Mouse (Mus musculus): ENCODE measurements at regions not wholly inside any gene's neighbourhood (a gene's known extent, or its start where the extent isn't known, plus 50 kb on each side); places are given as distances from the start of the nearest gene placed in this dataset.

DNA sequence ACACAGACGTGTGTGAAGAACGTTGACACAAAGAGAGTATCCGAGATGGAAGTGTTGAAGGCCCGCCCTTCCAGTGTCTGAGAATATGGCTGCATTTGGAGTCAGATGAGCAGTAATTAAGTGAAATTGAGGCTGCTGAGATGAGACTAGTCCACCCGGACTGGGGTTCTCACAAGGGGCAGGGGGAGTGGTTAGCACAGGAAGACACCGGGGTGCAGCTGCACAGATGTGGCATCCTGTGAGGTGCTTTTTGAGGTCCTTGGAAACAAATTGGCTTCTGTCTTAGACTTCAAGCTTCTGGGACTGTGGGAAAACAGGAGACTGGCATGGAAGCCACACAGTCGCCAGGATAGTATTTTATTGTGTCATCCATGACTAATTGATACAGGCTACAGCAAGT is 320.0 kb upstream of the Gm5148 start:
- TF ChIP-seq POLR2A (IDR thresholded peaks at IDR 0.05; ENCODE audit: extremely low read depth, insufficient read depth, low read length) (no peak), CTCF (IDR thresholded peaks at IDR 0.05; ENCODE audit: low read depth, low read length) (no peak)
- no peak for DNase-seq (ENCODE audit: extremely low read depth, low read depth, low spot score)
- Histone ChIP-seq H3K79me2 (ENCODE audit: control insufficient read depth, insufficient read depth, low read length) (no peaks in the 10 kb centered on the region), H3K27me3 (ENCODE audit: control insufficient read depth, insufficient read depth, low read length) (no peaks in the 10 kb centered on the region), H3K27ac (replicated peaks; ENCODE audit: insufficient read depth, low read depth, low read length) (no peak overlapping the region), H3K9ac (ENCODE audit: low read depth, low read length) (no peak overlapping the region), H3K4me1 (ENCODE audit: control insufficient read depth, insufficient read depth, low read length) (no peaks in the 10 kb centered on the region), H3K4me3 (ENCODE audit: insufficient read depth, low read depth, low read length) (no peak overlapping the region), H3K36me3 (ENCODE audit: control insufficient read depth, insufficient read depth, low read length) (no peaks in the 10 kb centered on the region)
- 91% methylated on average over 7 of the region's 7 CpGs for WGBS

DNA sequence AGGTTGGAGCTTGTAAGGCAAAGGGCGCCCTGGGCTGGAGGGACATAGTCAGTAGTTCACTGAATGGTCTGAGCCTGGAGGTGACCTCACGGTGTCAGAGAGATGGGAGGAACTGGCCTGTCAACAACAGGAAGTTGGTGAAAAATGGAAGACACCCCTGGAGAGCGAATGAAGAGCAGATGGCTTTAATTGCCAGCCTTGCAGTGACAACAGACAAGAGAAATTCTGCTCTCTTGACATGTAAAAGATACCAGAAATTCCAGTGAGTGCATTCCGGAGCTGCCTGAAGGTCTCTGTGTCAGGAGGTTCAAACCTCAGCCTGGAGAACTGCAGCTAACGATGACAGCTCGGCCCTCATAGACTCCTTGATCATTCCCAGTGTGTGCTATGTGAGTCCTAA is 318.3 kb upstream of the Gm5148 start:
- peak; percentile 23 for DNase-seq (ENCODE audit: extremely low read depth, low read depth, low spot score)
- TF ChIP-seq POLR2A (IDR thresholded peaks at IDR 0.05; ENCODE audit: extremely low read depth, insufficient read depth, low read length): no peak
- TF ChIP-seq CTCF (IDR thresholded peaks at IDR 0.05; ENCODE audit: low read depth, low read length): no peak
- Histone ChIP-seq H3K27me3 (ENCODE audit: control insufficient read depth, insufficient read depth, low read length) (no peaks in the 10 kb centered on the region), H3K36me3 (ENCODE audit: control insufficient read depth, insufficient read depth, low read length) (no peaks in the 10 kb centered on the region), H3K4me3 (ENCODE audit: insufficient read depth, low read depth, low read length) (no peak overlapping the region), H3K79me2 (ENCODE audit: control insufficient read depth, insufficient read depth, low read length) (no peaks in the 10 kb centered on the region), H3K9ac (ENCODE audit: low read depth, low read length) (no peak overlapping the region), H3K27ac (replicated peaks; ENCODE audit: insufficient read depth, low read depth, low read length) (no peak overlapping the region), H3K4me1 (ENCODE audit: control insufficient read depth, insufficient read depth, low read length) (no peaks in the 10 kb centered on the region)
- WGBS: 82% methylated on average over 6 of the region's 6 CpGs

DNA sequence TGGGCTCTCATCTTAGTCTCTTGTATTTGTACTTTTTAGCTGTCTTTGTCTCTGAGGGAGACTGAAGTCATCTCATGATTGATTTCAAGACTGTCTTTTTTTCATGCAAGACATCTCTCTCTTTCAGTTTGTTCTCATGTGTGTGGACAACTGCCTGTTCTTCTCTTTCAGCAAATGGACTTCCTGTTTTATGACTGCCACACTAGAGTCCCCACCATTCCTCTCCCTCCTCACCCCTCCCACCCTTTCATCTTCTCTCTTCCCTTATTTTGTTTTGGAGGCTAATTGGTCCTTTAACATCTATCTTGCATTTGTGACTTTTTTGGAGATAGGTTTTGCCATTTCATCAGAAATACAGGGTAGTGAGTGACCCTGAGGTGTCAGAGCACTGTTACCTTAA is 311.8 kb upstream of the Gm5148 start:
- H3K4me3 ChIP-seq (ENCODE audit: insufficient read depth, low read depth, low read length): no peak overlapping the region
- TF ChIP-seq POLR2A (IDR thresholded peaks at IDR 0.05; ENCODE audit: extremely low read depth, insufficient read depth, low read length) (no peak), CTCF (IDR thresholded peaks at IDR 0.05; ENCODE audit: low read depth, low read length) (no peak)
- no peak for DNase-seq (ENCODE audit: extremely low read depth, low read depth, low spot score)
- H3K27me3 ChIP-seq (ENCODE audit: control insufficient read depth, insufficient read depth, low read length): no peaks in the 10 kb centered on the region
- no peaks in the 10 kb centered on the region for H3K36me3 ChIP-seq (ENCODE audit: control insufficient read depth, insufficient read depth, low read length)
- H3K27ac ChIP-seq (replicated peaks; ENCODE audit: insufficient read depth, low read depth, low read length): no peak overlapping the region
- H3K4me1 ChIP-seq (ENCODE audit: control insufficient read depth, insufficient read depth, low read length): no peaks in the 10 kb centered on the region
- no peak overlapping the region for H3K9ac ChIP-seq (ENCODE audit: low read depth, low read length)
- no peaks in the 10 kb centered on the region for H3K79me2 ChIP-seq (ENCODE audit: control insufficient read depth, insufficient read depth, low read length)

DNA sequence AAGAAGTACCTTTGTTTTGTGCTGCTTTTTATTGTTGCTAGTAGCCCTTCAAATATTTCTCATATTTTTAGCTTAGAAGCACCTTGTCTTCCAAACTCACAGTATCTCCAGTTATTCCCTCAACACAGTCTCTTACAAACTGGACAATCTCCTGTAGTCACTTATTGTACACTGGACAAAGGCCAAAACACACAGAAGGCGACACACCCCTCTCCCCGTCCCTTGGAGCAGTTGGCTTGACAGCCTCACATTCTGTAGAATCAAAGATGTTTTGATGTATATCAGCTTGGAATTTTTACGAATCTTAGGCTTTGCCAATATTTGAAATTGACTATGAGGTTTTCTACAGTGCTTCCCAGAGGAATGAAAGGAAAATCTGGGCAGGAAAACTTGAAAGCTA is 309.8 kb upstream of the Gm5148 start:
- DNase-seq (ENCODE audit: extremely low read depth, low read depth, low spot score): no peak
- Histone ChIP-seq H3K79me2 (ENCODE audit: control insufficient read depth, insufficient read depth, low read length) (no peaks in the 10 kb centered on the region), H3K4me1 (ENCODE audit: control insufficient read depth, insufficient read depth, low read length) (no peaks in the 10 kb centered on the region), H3K27me3 (ENCODE audit: control insufficient read depth, insufficient read depth, low read length) (no peaks in the 10 kb centered on the region), H3K4me3 (ENCODE audit: insufficient read depth, low read depth, low read length) (no peak overlapping the region), H3K27ac (replicated peaks; ENCODE audit: insufficient read depth, low read depth, low read length) (no peak overlapping the region), H3K36me3 (ENCODE audit: control insufficient read depth, insufficient read depth, low read length) (no peaks in the 10 kb centered on the region), H3K9ac (ENCODE audit: low read depth, low read length) (no peak overlapping the region)
- no peak for TF ChIP-seq POLR2A (IDR thresholded peaks at IDR 0.05; ENCODE audit: extremely low read depth, insufficient read depth, low read length)
- no peak for TF ChIP-seq CTCF (IDR thresholded peaks at IDR 0.05; ENCODE audit: low read depth, low read length)
- 56% methylated on average over 3 of the region's 3 CpGs for whole genome bisulfite sequencing

DNA sequence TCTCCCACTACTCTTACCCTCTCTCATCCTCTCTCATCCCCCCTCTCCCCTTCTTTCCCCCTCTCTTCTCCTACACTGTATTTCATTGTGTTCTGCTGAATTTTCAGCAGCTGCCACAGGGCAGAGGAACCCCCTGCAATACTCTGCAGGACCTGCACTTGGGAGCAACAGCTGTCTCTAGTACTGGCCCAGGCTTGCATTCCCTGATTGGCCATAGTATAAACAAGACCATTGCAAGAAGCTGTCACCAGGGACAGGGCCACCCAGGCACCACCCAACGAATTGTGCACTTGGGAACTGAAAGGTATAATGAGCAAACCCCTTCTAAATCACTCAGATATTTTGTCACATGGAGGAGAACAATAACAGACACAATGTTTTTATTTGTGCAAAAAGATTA is 290.5 kb upstream of the Gm5148 start:
- TF ChIP-seq CTCF (IDR thresholded peaks at IDR 0.05; ENCODE audit: low read depth, low read length) (no peak), POLR2A (IDR thresholded peaks at IDR 0.05; ENCODE audit: extremely low read depth, insufficient read depth, low read length) (no peak)
- Histone ChIP-seq H3K4me1 (ENCODE audit: control insufficient read depth, insufficient read depth, low read length) (no peaks in the 10 kb centered on the region), H3K4me3 (ENCODE audit: insufficient read depth, low read depth, low read length) (no peak overlapping the region), H3K27me3 (ENCODE audit: control insufficient read depth, insufficient read depth, low read length) (no peaks in the 10 kb centered on the region), H3K79me2 (ENCODE audit: control insufficient read depth, insufficient read depth, low read length) (no peaks in the 10 kb centered on the region), H3K9ac (ENCODE audit: low read depth, low read length) (no peak overlapping the region), H3K36me3 (ENCODE audit: control insufficient read depth, insufficient read depth, low read length) (no peaks in the 10 kb centered on the region), H3K27ac (replicated peaks; ENCODE audit: insufficient read depth, low read depth, low read length) (no peak overlapping the region)
- WGBS: 50% methylated on average over 1 of the region's 1 CpGs
- no peak for DNase-seq (ENCODE audit: extremely low read depth, low read depth, low spot score)

DNA sequence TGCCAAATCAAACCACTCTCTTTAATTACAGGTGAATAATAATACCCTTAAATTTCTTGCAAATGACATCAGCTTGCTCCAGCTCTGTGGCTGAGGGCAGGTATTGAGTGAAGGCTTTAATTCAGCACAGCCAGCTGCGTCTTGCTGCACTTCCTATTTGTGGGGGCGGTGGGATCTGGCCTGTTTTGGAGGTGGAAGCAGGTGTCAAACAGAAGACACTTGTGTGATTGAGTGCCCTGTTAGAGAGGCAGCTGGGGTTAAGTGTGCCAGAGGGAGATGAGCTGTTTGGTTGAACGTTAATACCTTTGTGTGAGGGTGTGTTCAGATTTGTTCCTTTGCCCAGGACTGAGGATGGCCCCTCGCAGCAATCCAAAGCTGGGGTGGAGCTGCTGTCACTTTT is 284.9 kb upstream of the Gm5148 start:
- no peak overlapping the region for H3K27ac ChIP-seq (replicated peaks; ENCODE audit: insufficient read depth, low read depth, low read length)
- H3K27me3 ChIP-seq (ENCODE audit: control insufficient read depth, insufficient read depth, low read length): no peaks in the 10 kb centered on the region
- DNase-seq (ENCODE audit: extremely low read depth, low read depth, low spot score): no peak
- H3K4me3 ChIP-seq (ENCODE audit: insufficient read depth, low read depth, low read length): no peak overlapping the region
- TF ChIP-seq CTCF (IDR thresholded peaks at IDR 0.05; ENCODE audit: low read depth, low read length): no peak
- TF ChIP-seq POLR2A (IDR thresholded peaks at IDR 0.05; ENCODE audit: extremely low read depth, insufficient read depth, low read length): no peak
- no peak overlapping the region for H3K9ac ChIP-seq (ENCODE audit: low read depth, low read length)
- H3K79me2 ChIP-seq (ENCODE audit: control insufficient read depth, insufficient read depth, low read length): no peaks in the 10 kb centered on the region
- H3K4me1 ChIP-seq (ENCODE audit: control insufficient read depth, insufficient read depth, low read length): no peaks in the 10 kb centered on the region
- no peaks in the 10 kb centered on the region for H3K36me3 ChIP-seq (ENCODE audit: control insufficient read depth, insufficient read depth, low read length)
- WGBS: 78% methylated on average over 4 of the region's 4 CpGs
